Mouse (Mus musculus) stomach, postnatal 0 days (tissue): Measurements from ENCODE around the gene Ghrl. TPM values are rescaled to one million over a fixed set of nuclear protein-coding genes. Genes with fewer than 3 reads are reported as not detected.
A peak's percentile ranks its signal among the peaks of the same experiment; 100 is the strongest.
"Not testable (repeated sequence)": the region's sequence is repeated elsewhere in the genome, so short reads cannot be mapped to it uniquely, and the experiment has no call there.

Experiments
- ATAC-seq: fragments of 200-750 bp; cut with Nextera tagmentation; 2 replicates; pipeline ENCODE4 v1.8.0; 2017; ENCODE audit not compliant: low FRiP score, low TSS enrichment
- DNase-seq: peaks from one replicate; pipeline ENCODE4 v3.0.0-alpha.2; 2016; ENCODE audit warnings: low spot score
- H3K27ac ChIP-seq: fragments of 300-500 bp; sonication (generic); replicated peaks from 2 replicates; pipeline ENCODE4 v1.5.1; 2014; ENCODE audit warnings: mild to moderate bottlenecking, control low read depth
- H3K27me3 ChIP-seq: fragments of 300-500 bp; sonication (generic); 2 replicates; pipeline ENCODE4 v1.6.1; 2014; ENCODE audit warnings: low read length; ENCODE audit not compliant: control insufficient read depth, insufficient read depth
- H3K36me3 ChIP-seq: fragments of 300-500 bp; sonication (generic); 2 replicates; pipeline ENCODE4 v1.6.1; 2014; ENCODE audit warnings: low read length, mixed read lengths; ENCODE audit not compliant: control insufficient read depth, insufficient read depth
- H3K4me1 ChIP-seq: fragments of 300-500 bp; sonication (generic); replicated peaks from 2 replicates; pipeline ENCODE4 v1.6.1; 2014; ENCODE audit warnings: antibody characterized with exemption; ENCODE audit not compliant: control insufficient read depth, insufficient read depth
- H3K4me2 ChIP-seq: fragments of 300-500 bp; sonication (generic); replicated peaks from 2 replicates; pipeline ENCODE4 v1.6.1; 2014; ENCODE audit warnings: low read depth, mild to moderate bottlenecking, control low read depth, moderate library complexity
- H3K4me3 ChIP-seq: fragments of 300-500 bp; sonication (generic); 2 replicates; pipeline ENCODE4 v1.5.1; 2014; ENCODE audit warnings: low read depth, low read length, control low read depth
- H3K9ac ChIP-seq: fragments of 300-500 bp; sonication (generic); 2 replicates; pipeline ENCODE4 v1.6.1; 2014; ENCODE audit warnings: mild to moderate bottlenecking, low read length, control low read depth, mixed read lengths
- H3K9me3 ChIP-seq: fragments of 300-500 bp; sonication (generic); 2 replicates; pipeline ENCODE4 v1.6.1; 2016; ENCODE audit warnings: low read length; ENCODE audit not compliant: control insufficient read depth
- CTCF ChIP-seq: IDR thresholded peaks from 2 replicates; pipeline ENCODE4 v1.5.1; 2016; ENCODE audit warnings: antibody characterized with exemption, low read depth, mild to moderate bottlenecking, moderate library complexity
- EP300 ChIP-seq: optimal IDR thresholded peaks from 2 replicates; pipeline ENCODE3; 2016; ENCODE audit warnings: antibody characterized with exemption
- WGBS: fragments of 180-500 bp; shearing (Covaris S2); extraction: QIAGEN DNeasy Blood & Tissue Kit; methylation state at CpG from one replicate; pipeline ENCODE4 v1.1.7; 2014; 5-methylcytosine and 5-hydroxymethylcytosine counted together
- polyA plus RNA-seq: library from polyadenylated mRNA; unstranded; fragments of >200 nt; fragmentation: Nextera tagmentation; extraction: Ambion mirVana; gene quantifications from 2 replicates; pipeline ENCODE4 v1.2.1, GENCODE M21; 2015

Gene Ghrl
- polyA plus RNA-seq, 1 experiment from 2014 or later: 514 TPM

GRCm38 (mm10) chr6:113714276-113714675 lies 5.4 kb downstream of the Ghrl start:
- Histone ChIP-seq H3K9me3 (no peaks in the 10 kb centered on the region), H3K4me1 (no peaks in the 10 kb centered on the region), H3K36me3 (peaks cover 31% of the 10 kb centered on the region), H3K9ac (no peak overlapping the region), H3K27me3 (no peaks in the 10 kb centered on the region), H3K4me3 (no peak overlapping the region), H3K27ac (no peak overlapping the region), H3K4me2 (no peak overlapping the region)
- DNase-seq (no peak), ATAC-seq (no peak)
- 86% methylated on average over 2 of the region's 2 CpGs for WGBS
- TF ChIP-seq EP300 (no peak), CTCF (no peak)

GRCm38 (mm10) chr6:113713389-113713788 lies 6.3 kb downstream of the Ghrl start:
- H3K4me1 ChIP-seq, H3K4me3 ChIP-seq, H3K27ac ChIP-seq, ATAC-seq, H3K4me2 ChIP-seq, DNase-seq, H3K27me3 ChIP-seq, H3K9me3 ChIP-seq, H3K9ac ChIP-seq: not testable (repeated sequence)
- 84% methylated on average over 5 of the region's 5 CpGs for WGBS
- H3K36me3 ChIP-seq: peaks cover 33% of the 10 kb centered on the region

DNA sequence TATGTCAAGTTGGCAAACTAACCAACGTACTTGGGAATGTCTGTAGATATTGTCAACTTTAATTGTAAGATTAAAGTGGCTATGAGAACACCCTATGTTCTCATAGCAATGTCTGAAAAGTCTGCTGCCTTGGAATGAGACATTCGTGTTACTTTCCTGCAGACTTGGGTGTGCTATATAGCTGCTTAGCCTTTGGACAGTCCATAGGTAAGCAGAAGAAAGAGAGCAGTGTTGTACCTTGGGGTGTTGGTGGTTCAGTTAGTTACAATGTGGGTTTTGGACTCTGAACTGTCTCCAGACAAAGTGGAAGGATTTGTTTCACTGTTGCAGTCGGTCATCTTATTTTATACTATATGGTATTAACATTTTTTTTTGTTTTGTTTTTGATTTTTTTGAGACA lies 7.0 kb downstream of the Ghrl start:
- Histone ChIP-seq H3K9ac (no peak overlapping the region), H3K4me1 (no peaks in the 10 kb centered on the region), H3K27ac (no peak overlapping the region), H3K9me3 (no peaks in the 10 kb centered on the region), H3K27me3 (no peaks in the 10 kb centered on the region), H3K36me3 (peaks cover 39% of the 10 kb centered on the region), H3K4me3 (no peak overlapping the region), H3K4me2 (no peak overlapping the region)
- no peak for DNase-seq
- WGBS: 91% methylated on average over 3 of the region's 3 CpGs
- no peak for TF ChIP-seq EP300
- no peak for TF ChIP-seq CTCF
- no peak for ATAC-seq

DNA sequence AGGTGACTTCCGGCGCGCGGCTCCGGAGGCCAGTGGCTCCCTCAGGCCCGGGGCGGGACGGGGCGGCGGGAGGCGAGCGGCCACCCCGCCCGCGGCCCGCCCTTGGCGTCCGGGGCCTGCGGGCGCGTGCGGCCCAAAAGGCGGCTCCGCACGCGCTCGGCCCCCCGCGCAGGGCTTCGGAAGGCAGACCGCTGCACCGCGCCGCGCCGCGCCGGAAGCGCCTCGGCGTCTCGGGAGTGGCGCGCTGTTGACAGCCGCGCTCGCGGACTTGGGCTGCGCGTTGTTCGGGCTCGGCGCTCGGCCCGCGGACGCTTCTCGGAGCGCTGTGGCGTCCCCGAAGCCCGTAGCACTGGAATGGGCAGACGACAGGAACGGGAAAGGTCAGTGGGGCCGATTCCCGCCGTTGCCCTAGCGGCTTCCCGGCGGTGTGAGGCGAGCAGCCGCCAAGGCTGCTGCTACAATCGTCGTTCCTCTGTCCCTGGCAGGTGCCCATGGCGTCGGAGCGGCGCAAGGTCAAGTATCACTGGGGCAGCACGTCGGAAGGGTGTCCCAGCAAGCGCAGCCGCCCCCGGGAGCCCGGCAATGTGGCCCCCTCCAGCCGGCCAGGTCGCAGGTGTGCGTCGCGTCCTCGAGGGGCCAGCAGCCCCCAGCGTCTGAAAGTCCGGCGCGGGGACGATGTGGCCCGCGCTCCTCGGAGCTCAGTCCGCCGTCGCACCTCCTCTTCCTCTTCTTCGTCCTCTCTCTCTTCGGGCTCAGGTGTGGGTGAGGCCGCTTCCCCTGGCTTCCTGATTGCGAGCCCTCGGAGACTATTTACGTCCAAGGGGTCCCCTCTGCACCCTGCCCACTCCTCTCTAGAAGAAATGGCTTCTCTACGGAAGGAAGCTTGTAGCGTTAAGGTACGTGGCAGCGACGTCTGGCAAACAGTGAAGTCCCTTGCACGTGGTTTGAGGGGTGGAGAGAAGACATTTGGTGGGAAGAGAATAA lies 22.2 kb downstream of the Ghrl start:
- peaks cover 2% of the 10 kb centered on the region; the same call in 1 of the 2 replicates for H3K4me1 ChIP-seq
- peak overlapping the region; percentile 96 for H3K27ac ChIP-seq
- no peaks in the 10 kb centered on the region for H3K9me3 ChIP-seq
- H3K9ac ChIP-seq: peak overlapping the region; percentile 88
- WGBS: under 1% methylated on average over 94 of the region's 113 CpGs
- no peak for DNase-seq
- ATAC-seq: no peak; the same call in 1 of the 2 replicates
- peak overlapping the region; percentile 96 for H3K4me2 ChIP-seq
- H3K36me3 ChIP-seq: peaks cover 9% of the 10 kb centered on the region; the same call in 1 of the 2 replicates
- H3K27me3 ChIP-seq: no peaks in the 10 kb centered on the region
- TF ChIP-seq CTCF: no peak
- no peak for TF ChIP-seq EP300
- peak overlapping the region; percentile 82 for H3K4me3 ChIP-seq

- TF ChIP-seq CTCF (peak; percentile 52), EP300 (peak; percentile 93)
- Histone ChIP-seq H3K4me3 (peak within 1 kb of the TSS; percentile 82), H3K27ac (peak within 1 kb of the TSS; percentile 96), H3K36me3 (peaks cover 2% of the 10 kb centered on the region; the same call in 1 of the 2 replicates), H3K9ac (peak within 1 kb of the TSS; percentile 88), H3K4me1 (peaks cover 2% of the 10 kb centered on the region; the same call in 1 of the 2 replicates), H3K4me2 (peak within 1 kb of the TSS; percentile 96), H3K27me3 (no peaks in the 10 kb centered on the region), H3K9me3 (no peaks in the 10 kb centered on the region)
- ATAC-seq: peak; percentile 98
- DNase-seq: peak; percentile 98
- under 1% methylated on average over 58 of the region's 58 CpGs for WGBS
These were observed 23.0 kb downstream of the Ghrl start, which contains the start of gene Tatdn2 for GRCm38 (mm10) chr6:113696582-113697221. Tatdn2 (plus strand) TSS chr6:113697050.
